ENCODE assay signal across 15 mouse cellular contexts in genomic region chr1:125284693-125285092, GRCm38 (mm10).
"Had no signal": no experiment of that assay in that cellular context is flagged by ENCODE, and none has a peak within 500 bp of the region (broad histone marks: within the 10 kb centered on the region; RNA-seq: fewer than 3 reads in every experiment).

No protein-coding gene starts in this region.

- H3K9ac ChIP-seq: neural tube, embryonic 12.5 days; neural tube, embryonic 13.5 days; neural tube, embryonic 15.5 days; stomach, embryonic 15.5 days had no signal

- H3K27ac ChIP-seq: neural tube, embryonic 12.5 days; neural tube, embryonic 13.5 days; neural tube, embryonic 15.5 days; stomach, embryonic 15.5 days had no signal

- H3K9me3 ChIP-seq: neural tube, embryonic 12.5 days; neural tube, embryonic 13.5 days; neural tube, embryonic 15.5 days; stomach, embryonic 15.5 days had no signal

- H3K4me2 ChIP-seq: neural tube, embryonic 12.5 days; neural tube, embryonic 13.5 days; neural tube, embryonic 15.5 days; stomach, embryonic 15.5 days had no signal

- H3K4me3 ChIP-seq: neural tube, embryonic 12.5 days; neural tube, embryonic 13.5 days; neural tube, embryonic 15.5 days; stomach, embryonic 15.5 days had no signal

- H3K27me3 ChIP-seq: neural tube, embryonic 12.5 days; neural tube, embryonic 13.5 days; neural tube, embryonic 15.5 days; stomach, embryonic 15.5 days had no signal

- H3K4me1 ChIP-seq: neural tube, embryonic 12.5 days; neural tube, embryonic 13.5 days; neural tube, embryonic 15.5 days; stomach, embryonic 15.5 days had no signal

- DNase-seq: retina, postnatal 1 day; right cerebral cortex, adult 18-20 months; right cerebral cortex, postnatal 14 days; right cerebral cortex, postnatal 25 days; right cerebral cortex, postnatal 4 days; spleen, adult 18-20 months; thymus, adult 18-20 months; thymus, adult 2 months; thymus, postnatal 14 days; thymus, postnatal 25 days; thymus, postnatal 36 days had no signal

- H3K36me3 ChIP-seq: neural tube, embryonic 12.5 days; neural tube, embryonic 13.5 days; neural tube, embryonic 15.5 days; stomach, embryonic 15.5 days had no signal
